Mouse (Mus musculus): ENCODE results near the gene Abraxas1.

Abraxas1 gene

GRCm38 (mm10) chr5:100820483-100821184, at the start of gene Abraxas1:
TSS of gene Abraxas1 (minus strand) at chr5:100820965.
- in situ Hi-C loops (cut with MboI; ENCODE audit: unreplicated experiment in 2 of 2), result loop anchor here (5.0 to 25.0 kb wide), 5 partner anchors 278 to 1254 kb away; partner anchors contain the start of genes Enoph1 (in 1 of the 2), Hnrnpdl (in 1 of the 2) and Sec31a (in 1 of the 2)

GRCm38 (mm10) chr5:100869197-100869895, 48.6 kb upstream of the Abraxas1 start:
- in situ Hi-C loops (cut with MboI; ENCODE audit: unreplicated experiment in 2 of 2), result loop anchor here in 1 of 2 experiments (25.0 kb wide), 1 partner anchor 1618 kb away; the partner anchor contains the start of gene Arhgap24

DNA sequence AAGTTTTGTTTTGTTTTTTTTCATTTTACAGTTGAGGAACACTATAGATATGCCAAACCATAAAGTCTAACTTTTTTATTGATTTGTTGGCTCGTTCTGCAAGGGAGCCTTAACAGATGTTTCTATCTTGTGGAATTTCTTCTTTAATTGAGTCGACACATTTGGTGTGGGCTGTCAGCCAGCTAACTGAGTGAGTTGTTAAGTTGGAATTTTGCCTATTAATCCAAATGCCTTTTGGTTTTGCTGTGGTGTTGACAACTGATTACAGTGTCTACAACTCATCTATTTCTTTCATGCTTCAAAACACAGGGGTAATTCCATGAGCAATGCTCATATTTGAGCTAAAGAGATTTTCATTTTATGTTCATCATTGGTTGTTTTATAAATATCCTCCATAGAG, 45.4 kb upstream of the Abraxas1 start:
- in situ Hi-C loops (cut with MboI; ENCODE audit: unreplicated experiment in 2 of 2), result loop anchor here in 1 of 2 experiments (25.0 kb wide), 1 partner anchor 1621 kb away; the partner anchor contains the start of gene Arhgap24

DNA sequence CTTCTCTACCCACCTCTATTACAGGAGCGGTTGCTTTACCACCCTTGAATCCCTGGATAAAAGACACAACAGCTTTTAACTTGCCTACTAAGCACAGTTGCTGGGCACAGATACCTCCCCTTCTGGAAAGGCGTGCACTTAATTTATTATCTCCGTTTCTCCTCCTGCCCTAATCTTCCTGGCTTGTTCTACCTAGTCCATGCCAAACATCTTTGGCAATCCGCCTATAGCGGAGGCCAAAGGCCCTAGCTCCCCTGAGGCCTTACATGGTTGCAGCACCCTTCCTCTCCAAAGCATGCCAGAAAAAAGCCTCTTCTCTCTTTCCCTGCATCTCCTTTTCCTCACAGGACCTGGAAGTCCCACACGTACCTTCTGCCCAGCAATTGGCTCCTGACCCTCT, 43.7 kb upstream of the Abraxas1 start:
- in situ Hi-C loops (cut with MboI; ENCODE audit: unreplicated experiment in 2 of 2), result loop anchor here in 1 of 2 experiments (25.0 kb wide), 1 partner anchor 1623 kb away; the partner anchor contains the start of gene Arhgap24

DNA sequence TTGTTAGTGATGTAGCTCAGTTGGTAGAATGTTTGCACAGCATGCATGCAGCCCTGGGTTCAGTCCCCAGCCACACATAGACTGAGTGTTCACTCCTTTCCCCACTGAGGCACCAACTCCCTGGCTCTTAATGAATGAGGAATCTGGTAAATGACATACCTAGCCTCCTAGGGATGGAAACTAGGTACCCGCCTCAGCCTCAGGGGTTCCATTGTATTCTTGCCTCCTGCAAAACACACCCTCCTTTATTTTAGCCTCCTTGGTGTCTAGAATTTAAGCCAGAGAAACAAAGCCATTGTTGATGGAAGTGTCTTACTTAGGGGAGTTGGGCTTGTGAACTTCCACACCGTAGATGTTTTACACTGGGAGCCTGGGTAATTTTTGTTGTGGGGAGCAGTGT, 42.3 kb upstream of the Abraxas1 start:
- in situ Hi-C loops (cut with MboI; ENCODE audit: unreplicated experiment in 2 of 2), result loop anchor here in 1 of 2 experiments (25.0 kb wide), 1 partner anchor 1624 kb away; the partner anchor contains the start of gene Arhgap24

DNA sequence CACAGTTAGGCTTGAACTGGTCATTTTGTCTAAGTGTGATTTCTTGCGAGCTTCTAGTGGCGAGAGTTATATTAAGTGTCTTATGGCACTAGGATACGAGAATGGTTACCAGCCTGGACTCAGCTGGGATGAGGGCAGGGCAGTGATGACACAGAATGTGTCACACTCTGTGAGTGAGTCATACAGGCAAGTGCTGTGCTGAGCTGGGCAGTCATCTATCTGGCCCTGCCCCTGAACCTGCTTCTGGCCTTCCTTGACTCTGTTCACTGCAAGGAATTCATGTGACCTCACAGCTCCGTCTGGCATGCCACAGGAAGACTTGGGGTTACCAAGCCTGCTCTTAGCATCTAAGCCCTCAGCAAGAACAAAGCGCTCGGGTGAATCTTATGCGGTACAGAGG, 41.0 kb upstream of the Abraxas1 start:
- in situ Hi-C loops (cut with MboI; ENCODE audit: unreplicated experiment in 2 of 2), result loop anchor here in 1 of 2 experiments (25.0 kb wide), 1 partner anchor 1625 kb away; the partner anchor contains the start of gene Arhgap24

DNA sequence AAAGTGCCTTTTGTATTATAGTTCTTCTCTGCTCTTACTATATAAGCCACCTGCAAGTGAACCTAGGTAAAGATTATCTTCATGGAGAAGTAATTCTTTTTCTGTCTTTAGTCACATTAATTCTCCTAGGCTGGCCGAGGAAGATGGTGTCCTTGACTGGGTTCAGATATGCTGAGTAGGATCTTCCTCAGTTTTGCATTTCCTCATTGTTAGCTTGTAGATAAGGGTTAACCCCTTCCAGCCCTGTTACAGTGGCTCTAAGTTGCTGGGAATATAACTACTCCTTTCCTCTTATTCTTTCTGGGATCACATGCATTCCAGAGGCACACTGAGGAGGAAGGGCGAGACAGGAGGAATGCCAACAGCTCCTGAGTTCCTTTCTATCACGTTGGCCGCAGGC, 40.4 kb upstream of the Abraxas1 start:
- in situ Hi-C loops (cut with MboI; ENCODE audit: unreplicated experiment in 2 of 2), result loop anchor here in 1 of 2 experiments (25.0 kb wide), 1 partner anchor 1626 kb away; the partner anchor contains the start of gene Arhgap24

GRCm38 (mm10) chr5:100860417-100861053, 39.8 kb upstream of the Abraxas1 start:
- in situ Hi-C loops (cut with MboI; ENCODE audit: unreplicated experiment in 2 of 2), result loop anchor here in 1 of 2 experiments (25.0 kb wide), 1 partner anchor 1627 kb away; the partner anchor contains the start of gene Arhgap24

DNA sequence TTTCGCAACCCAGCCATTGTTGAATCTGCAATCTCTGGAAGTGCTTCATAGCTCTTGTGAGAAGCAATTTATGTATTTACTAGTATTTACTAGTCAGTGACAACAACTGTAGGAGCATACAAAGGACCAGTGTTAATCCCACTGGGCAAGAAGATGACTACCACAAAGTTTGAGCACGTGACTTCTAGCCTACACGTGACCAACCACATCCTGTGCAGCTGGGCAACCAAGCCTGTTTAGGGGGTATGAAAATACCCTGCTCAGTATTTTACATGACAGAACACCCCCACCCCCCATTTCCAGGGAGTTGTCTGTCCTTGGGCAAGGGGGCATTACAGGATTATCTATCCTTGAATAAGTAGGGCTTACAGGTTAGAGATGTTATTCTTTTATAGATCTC, 35.8 kb upstream of the Abraxas1 start:
- in situ Hi-C loops (cut with MboI; ENCODE audit: unreplicated experiment in 2 of 2), result loop anchor here in 1 of 2 experiments (10.0 to 25.0 kb wide), 2 partner anchors 282 to 1631 kb away; partner anchors contain the start of genes Arhgap24 and Plac8

GRCm38 (mm10) chr5:100853963-100854362, 33.2 kb upstream of the Abraxas1 start:
- in situ Hi-C loops (cut with MboI; ENCODE audit: unreplicated experiment in 2 of 2), result loop anchor here in 1 of 2 experiments (10.0 to 25.0 kb wide), 2 partner anchors 279 to 1633 kb away; partner anchors contain the start of genes Arhgap24 and Plac8

GRCm38 (mm10) chr5:100847143-100847542, 26.4 kb upstream of the Abraxas1 start:
- in situ Hi-C loops (cut with MboI; ENCODE audit: unreplicated experiment in 2 of 2), result loop anchor here (10.0 to 25.0 kb wide), 2 partner anchors 1088 to 1090 kb away; no protein-coding TSS in a partner anchor

DNA sequence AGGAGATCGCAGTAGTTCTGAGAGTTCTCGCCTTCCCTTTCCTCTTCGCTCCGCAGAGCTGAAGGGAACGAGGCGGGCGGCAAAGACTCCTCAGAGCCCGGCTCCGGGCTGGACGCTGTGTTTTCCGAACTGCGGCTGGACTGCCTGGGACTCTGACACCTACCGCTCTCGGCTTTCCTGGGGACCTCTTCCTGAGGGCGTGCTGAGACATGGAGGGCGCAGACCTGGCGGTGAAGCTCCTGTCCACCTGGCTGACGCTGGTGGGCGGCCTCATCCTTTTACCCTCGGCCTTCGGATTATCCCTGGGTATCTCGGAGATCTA, 25.8 kb upstream of the Abraxas1 start:
- in situ Hi-C loops (cut with MboI; ENCODE audit: unreplicated experiment in 2 of 2), result loop anchor here (10.0 to 25.0 kb wide), 2 partner anchors 1088 to 1091 kb away; no protein-coding TSS in a partner anchor

- in situ Hi-C loops (cut with MboI; ENCODE audit: unreplicated experiment in 2 of 2), result loop anchor here (10.0 to 25.0 kb wide), 2 partner anchors 1089 to 1091 kb away; no protein-coding TSS in a partner anchor
These were observed 25.3 kb upstream of the Abraxas1 start for GRCm38 (mm10) chr5:100845848-100846598.

DNA sequence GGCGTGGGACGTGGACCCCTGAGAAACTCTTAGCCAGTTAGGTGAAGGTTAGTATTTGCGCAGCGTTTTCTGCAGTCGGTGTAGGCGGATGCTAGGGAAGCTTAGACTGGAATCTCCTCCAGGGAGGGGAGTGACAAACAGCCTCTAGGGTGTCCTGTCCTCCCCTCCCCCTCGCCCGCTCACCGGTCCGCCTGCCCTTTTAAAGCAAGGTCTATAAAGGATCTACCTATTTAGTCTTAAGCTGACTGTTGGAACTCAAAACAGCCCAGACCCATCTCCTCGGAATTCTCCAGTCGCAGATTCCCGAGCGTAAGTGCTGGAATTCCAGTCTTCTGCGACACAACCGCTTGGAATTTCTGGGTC, 24.7 kb upstream of the Abraxas1 start, which contains the start of gene Gpat3:
Gpat3 (plus strand) TSS at position 229 of the 363 bp plus-strand sequence.
- in situ Hi-C loops (cut with MboI; ENCODE audit: unreplicated experiment in 2 of 2), result loop anchor here (10.0 to 25.0 kb wide), 2 partner anchors 1089 to 1092 kb away; no protein-coding TSS in a partner anchor

DNA sequence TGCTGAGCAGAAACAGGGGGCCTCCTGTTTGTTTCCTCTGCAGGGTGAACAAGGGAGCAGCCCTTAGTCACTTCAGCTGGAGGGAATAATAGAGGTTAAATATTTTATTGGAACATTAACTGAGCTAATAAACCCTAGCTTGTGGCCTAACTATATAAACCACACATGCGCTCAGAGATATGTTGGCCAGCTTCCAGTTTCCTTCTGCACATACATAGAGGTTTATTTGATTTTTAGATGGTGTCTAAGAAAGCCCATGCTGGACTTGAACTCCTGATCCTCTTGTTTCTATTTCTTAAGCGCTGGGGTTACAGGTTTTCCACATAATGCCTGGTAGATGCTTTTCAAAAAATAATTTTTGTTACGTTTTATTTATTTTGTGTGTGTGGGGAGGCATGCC, 23.7 kb upstream of the Abraxas1 start:
- in situ Hi-C loops (cut with MboI; ENCODE audit: unreplicated experiment in 2 of 2), result loop anchor here (5.0 to 25.0 kb wide), 3 partner anchors 33 to 1093 kb away; no protein-coding TSS in a partner anchor

DNA sequence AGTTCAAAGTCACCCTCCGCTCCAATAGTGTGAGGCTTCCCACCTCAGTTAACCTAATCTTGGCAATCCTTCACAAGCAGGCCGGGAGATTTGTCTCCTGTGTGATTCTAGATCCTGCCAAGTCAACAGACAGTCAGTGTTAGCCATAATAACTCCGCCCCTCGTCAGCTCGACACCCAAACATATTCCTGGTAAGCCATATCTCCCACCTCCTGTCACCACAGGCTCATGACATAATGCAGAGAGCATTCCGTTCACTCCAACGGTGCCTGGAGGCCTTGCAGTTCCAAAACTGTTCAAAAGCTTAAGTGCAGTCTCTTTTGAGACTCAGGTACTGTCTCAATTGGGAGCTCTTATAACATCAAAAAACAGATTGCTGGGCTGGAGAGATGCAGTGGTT, 17.1 kb upstream of the Abraxas1 start:
- in situ Hi-C loops (cut with MboI; ENCODE audit: unreplicated experiment in 2 of 2), result loop anchor here (10.0 to 25.0 kb wide), 2 partner anchors 867 to 1099 kb away; no protein-coding TSS in a partner anchor

- in situ Hi-C loops (cut with MboI; ENCODE audit: unreplicated experiment in 2 of 2), result loop anchor here (10.0 to 25.0 kb wide), 2 partner anchors 869 to 1101 kb away; no protein-coding TSS in a partner anchor
These were observed 15.2 kb upstream of the Abraxas1 start for GRCm38 (mm10) chr5:100835862-100836538.

DNA sequence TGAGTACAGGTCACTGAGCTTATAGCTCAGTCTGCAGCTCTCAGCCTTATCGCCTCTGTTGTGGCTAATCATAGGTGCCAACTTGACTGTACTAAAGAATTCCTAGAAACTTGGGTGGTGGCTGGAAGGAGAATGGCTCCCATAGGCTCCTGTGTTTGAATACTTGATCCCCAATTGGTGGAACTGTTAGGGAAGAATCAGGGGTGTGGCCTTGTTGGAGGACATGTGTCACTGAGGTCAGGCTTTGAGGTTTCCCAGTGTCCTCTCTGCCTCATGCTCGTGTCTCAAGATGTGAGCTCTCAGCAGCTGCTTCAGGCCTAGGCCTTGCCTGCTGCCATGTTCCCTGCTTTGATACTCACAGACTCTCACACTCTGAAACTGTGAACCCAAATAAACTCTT, 13.1 kb upstream of the Abraxas1 start:
- in situ Hi-C loops (cut with MboI; ENCODE audit: unreplicated experiment in 2 of 2), result loop anchor here (5.0 to 25.0 kb wide), 3 partner anchors 78 to 1103 kb away; no protein-coding TSS in a partner anchor

All from v-Abl transformed pro-B cells (cell line).